Mouse (Mus musculus): ENCODE measurements at regions not wholly inside any gene's neighbourhood (a gene's known extent, or its start where the extent isn't known, plus 50 kb on each side); places are given as distances from the start of the nearest gene placed in this dataset.
"Not testable (repeated sequence)": the region's sequence is repeated elsewhere in the genome, so short reads cannot be mapped to it uniquely, and the experiment has no call there.

DNA sequence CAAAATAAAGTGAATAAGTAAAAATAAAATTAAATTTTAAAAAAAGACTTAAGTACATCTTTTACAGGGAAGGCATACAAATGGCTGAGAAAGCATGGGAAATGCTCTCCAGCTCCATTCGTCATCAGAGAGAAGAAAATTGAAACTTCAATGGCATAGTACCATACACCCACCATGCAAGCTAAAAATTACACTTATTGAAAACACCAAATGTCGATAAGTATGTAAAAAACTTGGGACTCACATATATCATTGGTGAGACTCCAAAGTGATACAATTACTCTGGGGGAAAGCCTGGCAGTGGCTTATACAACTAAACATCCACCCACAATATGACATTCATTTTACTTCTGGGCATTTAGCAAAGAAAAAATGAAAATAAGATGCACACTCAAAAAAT, 1025.7 kb downstream of the Poteg start:
- H3K27ac ChIP-seq, result no peak overlapping the region

DNA sequence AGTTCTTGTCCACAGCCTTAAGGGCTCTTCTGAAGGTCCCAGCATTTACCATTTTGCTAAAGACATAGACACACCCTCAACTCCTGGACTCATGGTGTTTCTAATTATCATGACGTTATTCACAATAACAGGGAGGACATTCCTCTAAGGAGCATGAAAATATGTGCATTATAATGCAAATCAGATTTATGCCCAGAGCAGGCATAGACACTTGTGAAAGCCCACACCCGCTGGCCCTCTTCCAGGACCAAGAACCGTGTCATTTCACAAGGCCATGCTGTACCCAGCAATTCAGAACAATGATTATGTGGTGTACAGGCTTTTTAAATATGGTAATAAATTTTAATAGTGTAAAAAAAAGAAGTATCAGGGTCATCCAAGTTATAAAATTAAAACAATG, 1040.4 kb downstream of the Poteg start:
- Histone ChIP-seq H3K36me3 (no peaks in the 10 kb centered on the region), H3K9ac (replicated peaks) (no peak overlapping the region), H3K4me1 (replicated peaks) (no peaks in the 10 kb centered on the region), H3K4me2 (replicated peaks) (no peak overlapping the region), H3K27me3 (no peaks in the 10 kb centered on the region), H3K9me3 (no peaks in the 10 kb centered on the region), H3K4me3 (replicated peaks) (no peak overlapping the region), H3K27ac (no peak overlapping the region)
- peak; percentile 88 for ATAC-seq
- WGBS, result 29% methylated on average over 3 of the region's 3 CpGs

More for the DNA sequence above, 1025.7 kb downstream of the Poteg start:
- no peak for ATAC-seq
- Histone ChIP-seq H3K9ac (replicated peaks) (no peak overlapping the region), H3K4me1 (replicated peaks) (no peaks in the 10 kb centered on the region), H3K4me2 (replicated peaks) (no peak overlapping the region), H3K27me3 (no peaks in the 10 kb centered on the region), H3K9me3 (no peaks in the 10 kb centered on the region), H3K4me3 (replicated peaks) (no peak overlapping the region), H3K36me3 (no peaks in the 10 kb centered on the region)
- 85% methylated on average over 2 of the region's 2 CpGs for WGBS

DNA sequence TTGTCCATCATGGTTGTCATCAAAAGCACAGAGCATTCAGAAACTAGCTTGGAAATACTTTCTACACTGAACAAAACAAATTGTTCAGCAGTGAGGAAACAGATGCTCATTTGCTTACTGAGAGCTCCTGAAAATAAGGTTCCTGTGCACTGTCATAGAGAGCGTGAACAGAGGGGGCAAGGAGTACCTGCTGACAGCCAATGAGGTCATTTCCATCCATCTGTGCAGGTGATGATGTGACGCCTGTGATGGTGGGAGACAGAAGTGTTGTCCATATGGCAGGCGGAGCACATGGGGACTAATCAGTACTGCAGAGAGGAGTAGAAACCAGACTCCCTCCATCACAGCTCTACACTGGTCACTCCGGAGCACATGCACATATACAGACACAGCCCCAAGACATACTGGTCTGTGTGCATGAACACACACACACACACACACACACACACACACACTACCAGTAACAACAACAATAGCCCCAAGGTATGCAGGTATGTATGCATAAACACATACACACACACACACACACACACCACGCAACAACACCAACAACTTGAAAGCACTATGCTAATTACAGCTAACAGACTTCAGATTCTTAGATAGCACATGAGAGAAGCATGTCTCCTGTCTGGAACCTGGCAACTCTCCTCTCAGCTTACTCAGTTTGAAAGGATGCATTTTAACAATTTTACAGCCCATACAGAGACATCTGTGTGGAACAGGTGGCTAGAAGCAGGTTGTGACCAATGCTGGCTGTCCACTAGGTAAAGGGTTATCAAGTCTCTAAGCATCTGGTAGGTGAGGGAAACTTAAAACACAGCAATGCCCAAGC, 1056.2 kb downstream of the Poteg start:
- ATAC-seq, result peak; percentile 62; the same call in 1 of the 2 replicates
- no peaks in the 10 kb centered on the region for H3K36me3 ChIP-seq
- no peak overlapping the region for H3K4me3 ChIP-seq (replicated peaks)
- no peak overlapping the region for H3K27ac ChIP-seq
- no peaks in the 10 kb centered on the region for H3K4me1 ChIP-seq (replicated peaks)
- no peaks in the 10 kb centered on the region for H3K27me3 ChIP-seq
- H3K4me2 ChIP-seq (replicated peaks), result no peak overlapping the region
- H3K9ac ChIP-seq (replicated peaks), result no peak overlapping the region
- 87% methylated on average over 5 of the region's 5 CpGs for WGBS
- H3K9me3 ChIP-seq, result no peaks in the 10 kb centered on the region

DNA sequence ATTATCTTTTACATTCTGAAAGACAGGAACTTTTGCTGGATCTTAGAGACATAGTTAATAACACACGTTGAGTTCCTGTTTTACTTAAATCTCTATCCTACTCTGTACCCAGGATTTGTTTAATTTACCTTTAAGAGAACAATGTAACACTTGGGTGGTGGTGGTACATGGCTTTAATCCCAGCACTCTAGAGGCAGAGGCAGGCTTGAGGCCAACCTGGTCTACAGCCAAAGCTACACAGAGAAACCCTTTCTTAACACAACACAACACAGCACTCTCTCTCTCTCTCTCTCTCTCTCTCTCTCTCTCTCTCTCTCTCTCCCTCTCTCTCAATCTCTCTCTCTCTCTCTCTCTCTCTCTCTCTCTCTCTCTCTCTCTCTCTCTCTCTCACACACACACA, 1076.0 kb downstream of the Poteg start:
- H3K36me3 ChIP-seq; H3K9me3 ChIP-seq; H3K27me3 ChIP-seq; H3K27ac ChIP-seq; H3K4me2 ChIP-seq (replicated peaks); ATAC-seq; H3K9ac ChIP-seq (replicated peaks); H3K4me1 ChIP-seq (replicated peaks); H3K4me3 ChIP-seq (replicated peaks): not testable (repeated sequence)
- 69% methylated on average over 1 of the region's 1 CpGs for WGBS

DNA sequence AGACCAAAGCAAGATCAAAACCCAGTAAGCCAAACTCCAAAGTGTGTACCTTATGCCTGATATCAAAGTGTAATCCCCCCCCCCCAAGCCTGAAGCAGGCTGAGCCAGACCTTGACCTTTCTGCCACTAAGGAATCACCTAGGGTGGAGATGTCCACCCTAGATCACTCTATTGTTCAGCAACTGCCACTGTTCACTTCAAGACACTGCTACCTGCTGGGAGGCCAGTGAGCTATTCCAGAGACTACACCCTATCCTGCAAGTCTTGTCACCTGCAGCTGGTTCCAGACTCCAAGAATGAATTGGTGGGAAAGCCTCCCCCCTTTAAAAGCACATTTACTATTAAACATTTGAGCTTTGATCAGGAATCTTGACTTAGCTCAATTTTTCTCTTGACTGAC, 1099.8 kb downstream of the Poteg start:
- Histone ChIP-seq H3K36me3 (no peaks in the 10 kb centered on the region), H3K4me3 (replicated peaks) (no peak overlapping the region), H3K9me3 (no peaks in the 10 kb centered on the region), H3K4me1 (replicated peaks) (no peaks in the 10 kb centered on the region), H3K9ac (replicated peaks) (no peak overlapping the region), H3K27me3 (no peaks in the 10 kb centered on the region), H3K27ac (no peak overlapping the region), H3K4me2 (replicated peaks) (no peak overlapping the region)
- ATAC-seq, result no peak

DNA sequence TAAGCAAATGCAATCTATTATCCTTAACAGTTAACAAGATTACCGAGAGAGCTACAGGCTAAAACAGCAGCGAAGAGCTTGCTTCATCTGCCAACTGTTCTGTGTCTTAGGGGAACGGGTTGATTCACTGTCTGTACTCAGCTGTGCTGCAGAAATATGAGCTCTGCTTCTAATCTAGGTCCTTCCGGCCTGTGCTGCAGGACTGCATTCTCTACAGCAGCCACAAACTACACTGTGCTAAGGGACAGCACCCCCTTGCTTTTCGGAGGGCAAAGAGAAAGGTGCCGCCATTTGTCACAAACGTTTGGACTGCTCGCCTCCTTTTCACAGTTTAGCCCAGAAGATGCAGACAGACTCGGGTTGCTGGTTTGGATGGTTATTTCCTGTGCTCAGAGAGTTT, 1112.4 kb downstream of the Poteg start:
- H3K27me3 ChIP-seq, result no peaks in the 10 kb centered on the region
- no peak overlapping the region for H3K4me2 ChIP-seq (replicated peaks)
- WGBS, result 79% methylated on average over 9 of the region's 9 CpGs
- H3K9me3 ChIP-seq, result no peaks in the 10 kb centered on the region
- H3K36me3 ChIP-seq, result no peaks in the 10 kb centered on the region
- no peak for ATAC-seq
- H3K27ac ChIP-seq, result no peak overlapping the region
- no peaks in the 10 kb centered on the region for H3K4me1 ChIP-seq (replicated peaks)
- no peak overlapping the region for H3K9ac ChIP-seq (replicated peaks)
- H3K4me3 ChIP-seq (replicated peaks), result no peak overlapping the region

DNA sequence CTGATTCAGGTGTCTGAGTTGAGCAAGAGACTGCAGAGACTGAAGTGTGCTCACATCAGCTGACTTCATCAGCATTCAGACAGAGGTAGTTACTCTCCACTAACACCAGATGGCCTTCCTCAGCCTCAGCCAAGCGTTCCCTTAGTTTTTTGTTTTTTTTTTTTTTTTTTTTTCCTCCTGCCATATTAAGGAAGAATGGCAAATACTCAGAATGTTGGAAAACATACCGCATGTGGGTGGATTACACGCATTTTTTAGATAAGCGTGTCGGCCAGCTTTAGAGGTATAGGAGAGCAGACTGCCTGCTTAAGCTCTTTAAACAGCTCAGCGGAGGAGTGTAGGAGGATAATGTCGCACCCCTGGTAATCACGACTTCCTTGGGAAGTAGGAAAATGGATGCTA, 1131.8 kb downstream of the Poteg start:
- WGBS, result 42% methylated on average over 8 of the region's 8 CpGs
- Histone ChIP-seq H3K4me3 (replicated peaks) (no peak overlapping the region), H3K36me3 (no peaks in the 10 kb centered on the region), H3K4me1 (replicated peaks) (no peaks in the 10 kb centered on the region), H3K4me2 (replicated peaks) (peak overlapping the region; percentile 25; the same call in 1 of the 2 replicates), H3K9me3 (no peaks in the 10 kb centered on the region), H3K9ac (replicated peaks) (no peak overlapping the region), H3K27me3 (no peaks in the 10 kb centered on the region), H3K27ac (no peak overlapping the region)
- no peak for ATAC-seq

DNA sequence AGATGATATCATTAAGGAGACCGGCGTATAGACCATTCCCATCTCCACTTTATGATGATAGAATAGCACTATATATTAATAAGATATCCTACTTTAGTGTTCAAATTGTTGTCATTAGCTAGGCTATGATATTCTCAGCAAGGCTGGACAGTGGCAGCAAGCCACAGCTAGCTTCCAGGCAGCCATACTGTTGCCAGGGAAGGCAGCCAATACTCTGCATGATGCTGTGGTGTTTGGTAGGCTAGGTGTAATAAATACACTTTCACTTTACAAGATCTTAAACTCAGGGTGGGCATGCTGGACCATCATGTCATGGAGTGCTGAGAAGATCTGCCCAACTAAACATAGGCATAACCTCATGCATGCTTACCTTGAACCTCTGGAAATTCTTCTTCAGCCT, 1133.4 kb downstream of the Poteg start:
- H3K36me3 ChIP-seq, result no peaks in the 10 kb centered on the region
- H3K27me3 ChIP-seq, result no peaks in the 10 kb centered on the region
- no peak overlapping the region for H3K27ac ChIP-seq
- no peaks in the 10 kb centered on the region for H3K4me1 ChIP-seq (replicated peaks)
- H3K9ac ChIP-seq (replicated peaks), result no peak overlapping the region
- H3K9me3 ChIP-seq, result no peaks in the 10 kb centered on the region
- ATAC-seq, result no peak
- H3K4me2 ChIP-seq (replicated peaks), result no peak overlapping the region
- 96% methylated on average over 2 of the region's 2 CpGs for WGBS
- no peak overlapping the region for H3K4me3 ChIP-seq (replicated peaks)

DNA sequence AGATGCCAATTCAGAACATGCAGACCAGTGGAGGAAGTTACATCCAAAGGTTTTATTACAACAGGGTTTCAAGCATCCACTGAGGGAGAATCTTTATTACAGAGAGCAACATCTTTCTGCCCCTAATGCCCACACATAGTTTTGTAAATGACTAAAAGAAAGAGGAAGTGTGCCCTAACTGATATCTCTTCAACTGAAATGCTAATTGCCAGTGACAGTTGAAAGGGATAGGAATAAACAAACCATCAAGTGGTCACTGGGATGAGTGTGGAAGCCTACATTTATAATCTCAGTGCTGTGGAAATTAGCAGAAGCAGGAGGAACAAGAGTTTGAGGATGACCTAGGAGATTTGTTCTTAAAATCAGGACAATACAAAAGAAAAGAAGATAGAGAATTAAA, 1142.5 kb downstream of the Poteg start:
- Histone ChIP-seq H3K27me3 (no peaks in the 10 kb centered on the region), H3K4me2 (replicated peaks) (no peak overlapping the region), H3K9ac (replicated peaks) (no peak overlapping the region), H3K9me3 (no peaks in the 10 kb centered on the region), H3K27ac (no peak overlapping the region), H3K4me1 (replicated peaks) (no peaks in the 10 kb centered on the region), H3K36me3 (no peaks in the 10 kb centered on the region), H3K4me3 (replicated peaks) (no peak overlapping the region)
- ATAC-seq, result no peak

DNA sequence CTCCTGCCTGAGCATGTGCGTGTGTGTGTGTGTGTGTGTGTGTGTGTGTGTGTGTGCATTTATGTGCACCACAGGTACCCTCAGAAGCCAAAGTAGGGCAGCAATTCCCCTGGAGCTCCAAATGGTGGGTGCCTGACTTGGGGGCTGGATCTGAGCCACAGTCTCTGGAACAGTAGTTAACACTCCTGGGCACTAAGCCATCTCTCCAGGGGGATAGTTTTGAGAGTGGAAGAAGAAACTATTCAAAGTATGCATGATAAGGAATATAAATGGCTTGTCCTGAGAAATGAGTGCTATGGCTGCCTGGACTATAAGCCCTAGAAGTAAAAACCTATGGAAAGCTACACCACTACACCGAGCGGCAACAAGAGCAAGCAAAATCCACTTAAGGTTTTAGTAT, 1145.8 kb downstream of the Poteg start:
- Histone ChIP-seq H3K4me3 (replicated peaks) (no peak overlapping the region), H3K9me3 (no peaks in the 10 kb centered on the region), H3K27me3 (no peaks in the 10 kb centered on the region), H3K36me3 (no peaks in the 10 kb centered on the region), H3K4me2 (replicated peaks) (no peak overlapping the region), H3K27ac (no peak overlapping the region), H3K9ac (replicated peaks) (no peak overlapping the region), H3K4me1 (replicated peaks) (no peaks in the 10 kb centered on the region)
- ATAC-seq, result no peak
- 94% methylated on average over 3 of the region's 3 CpGs for WGBS

DNA sequence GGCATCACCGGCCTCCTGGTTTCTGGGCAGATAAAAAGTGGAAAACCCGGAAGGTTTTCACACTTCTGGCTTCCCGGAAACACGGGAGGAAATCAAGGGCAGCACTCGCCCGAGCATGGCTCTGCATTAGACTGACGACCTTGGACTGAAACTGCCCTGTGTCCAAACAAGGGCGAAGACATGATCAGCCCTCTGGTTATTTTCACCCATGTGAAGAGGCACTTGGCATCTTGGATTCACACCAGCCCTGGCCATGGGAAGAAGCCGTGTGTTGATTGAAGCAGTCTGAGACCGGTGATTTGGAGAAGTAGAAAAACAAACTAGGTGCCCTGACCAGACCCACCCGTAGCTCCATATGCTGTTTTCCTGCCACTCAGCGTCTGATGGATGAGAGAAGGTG, 1146.7 kb downstream of the Poteg start:
- Histone ChIP-seq H3K9me3 (no peaks in the 10 kb centered on the region), H3K4me2 (replicated peaks) (no peak overlapping the region), H3K27me3 (no peaks in the 10 kb centered on the region), H3K4me1 (replicated peaks) (no peaks in the 10 kb centered on the region), H3K27ac (no peak overlapping the region), H3K9ac (replicated peaks) (no peak overlapping the region), H3K36me3 (no peaks in the 10 kb centered on the region), H3K4me3 (replicated peaks) (no peak overlapping the region)
- no peak for ATAC-seq
- 73% methylated on average over 12 of the region's 12 CpGs for WGBS

DNA sequence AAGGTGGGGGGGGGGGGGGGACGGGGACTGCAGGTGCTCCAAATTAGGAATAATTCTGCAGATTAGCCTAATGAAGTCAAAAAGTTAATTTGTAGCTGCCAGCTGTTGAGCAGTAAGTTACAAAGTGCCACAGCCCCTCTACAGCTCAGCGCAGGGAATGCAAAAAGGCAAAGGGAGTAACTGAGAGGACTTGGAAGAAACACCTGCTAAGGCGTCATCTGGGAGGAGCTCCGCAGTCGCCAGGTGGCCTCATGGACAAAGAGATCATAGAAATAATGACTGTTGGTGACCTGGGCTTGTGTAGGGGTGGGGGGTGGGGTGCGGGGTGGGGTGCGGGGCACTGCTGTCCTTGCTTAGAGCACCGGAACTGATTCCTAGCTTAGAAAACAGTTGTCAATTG, 1147.1 kb downstream of the Poteg start:
- WGBS, result 47% methylated on average over 7 of the region's 8 CpGs
- no peak for ATAC-seq

DNA sequence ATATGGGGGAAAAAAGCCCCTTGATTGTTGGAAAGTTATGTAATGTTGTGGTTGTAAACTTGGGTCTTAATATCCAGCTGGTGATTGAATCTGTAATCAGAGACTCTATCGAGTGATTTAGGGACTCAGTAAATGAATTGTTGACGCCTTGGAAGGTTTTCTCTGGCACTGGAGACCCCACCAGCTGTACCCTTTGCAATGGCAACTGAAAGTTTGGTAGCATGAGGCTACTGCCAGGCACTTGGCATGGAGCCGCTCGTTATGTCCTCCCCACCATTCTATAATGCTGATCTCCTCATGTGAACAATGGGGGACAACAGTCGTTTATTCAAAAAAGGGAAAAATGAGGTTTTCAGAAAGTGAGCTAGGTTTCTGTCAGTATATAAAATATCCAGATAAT, 1148.4 kb downstream of the Poteg start:
- 94% methylated on average over 5 of the region's 5 CpGs for WGBS
- Histone ChIP-seq H3K9me3 (no peaks in the 10 kb centered on the region), H3K4me1 (replicated peaks) (no peaks in the 10 kb centered on the region), H3K36me3 (no peaks in the 10 kb centered on the region), H3K4me3 (replicated peaks) (no peak overlapping the region), H3K27me3 (no peaks in the 10 kb centered on the region), H3K27ac (no peak overlapping the region), H3K9ac (replicated peaks) (no peak overlapping the region), H3K4me2 (replicated peaks) (no peak overlapping the region)
- no peak for ATAC-seq

More for the DNA sequence above, 1147.1 kb downstream of the Poteg start:
- H3K27ac ChIP-seq, result no peak overlapping the region
- H3K9ac ChIP-seq (replicated peaks), result no peak overlapping the region
- H3K4me1 ChIP-seq (replicated peaks), result no peaks in the 10 kb centered on the region
- H3K9me3 ChIP-seq, result no peaks in the 10 kb centered on the region
- no peak overlapping the region for H3K4me3 ChIP-seq (replicated peaks)
- H3K27me3 ChIP-seq, result no peaks in the 10 kb centered on the region
- H3K36me3 ChIP-seq, result no peaks in the 10 kb centered on the region
- no peak overlapping the region for H3K4me2 ChIP-seq (replicated peaks)

Data from midbrain, embryonic 13.5 days (tissue).